Mouse (Mus musculus): ENCODE results near the gene Tnrc6a. TPM values are rescaled to one million over a fixed set of nuclear protein-coding genes. Genes with fewer than 3 reads are reported as not detected.

Gene Tnrc6a
- polyA plus RNA-seq (2012; fragmentation: generic; extraction: Trizol) = 15.8 TPM
- long read RNA-seq, experiment 1, partial matches to known transcripts = 4 of 4 reads
- long read RNA-seq, experiment 1, other reads (novel, unspliced or antisense) = 0 of 4 reads
- long read RNA-seq, experiment 2, full-length matches to known transcripts = 1 of 6 reads
- long read RNA-seq, experiment 2, partial matches to known transcripts = 4 of 6 reads
- long read RNA-seq, experiment 2, other reads (novel, unspliced or antisense) = 1 of 6 reads

GRCm38 (mm10) chr7:123123665-123124298, at the start of gene Tnrc6a:
Tnrc6a (plus strand) TSS chr7:123123885.
- Histone ChIP-seq H3K79me2 (ENCODE audit: control insufficient read depth, insufficient read depth) (peaks cover 50% of the 10 kb centered on the region), H3K27me3 (ENCODE audit: control insufficient read depth, insufficient read depth, insufficient read length) (no peaks in the 10 kb centered on the region), H3K4me3 (ENCODE audit: insufficient read depth, poor library complexity, severe bottlenecking) (peak within 1 kb of the TSS; percentile 80), H3K36me3 (ENCODE audit: control insufficient read depth, insufficient read depth) (peaks cover 29% of the 10 kb centered on the region), H3K79me3 (ENCODE audit: low read depth) (peaks cover 40% of the 10 kb centered on the region), H3ac (ENCODE audit: control insufficient read depth, insufficient read length, low read depth) (peak within 1 kb of the TSS; percentile 75)
- peak; percentile 12 for TF ChIP-seq MAX (IDR thresholded peaks at IDR 0.05)
- no peak for TF ChIP-seq CTCF (IDR thresholded peaks at IDR 0.05; ENCODE audit: control insufficient read depth, insufficient read depth, insufficient read length)
- TF ChIP-seq FOSL1 (IDR thresholded peaks at IDR 0.05; ENCODE audit: insufficient read depth, low read length, poor library complexity, severe bottlenecking) = no peak
- TF ChIP-seq CEBPB (IDR thresholded peaks at IDR 0.05; ENCODE audit: low read depth) = no peak
- no peak for TF ChIP-seq MYOD1 (IDR thresholded peaks at IDR 0.05; ENCODE audit: control insufficient read depth, insufficient read length, low read depth)
- TF ChIP-seq USF1 (IDR thresholded peaks at IDR 0.05; ENCODE audit: low read depth) = no peak
- TF ChIP-seq MYOG (IDR thresholded peaks at IDR 0.05; ENCODE audit: control insufficient read depth, extremely low read depth, insufficient read length) = no peak

GRCm38 (mm10) chr7:123082236-123082635, 41.4 kb upstream of the Tnrc6a start:
- Histone ChIP-seq H3K79me2 (ENCODE audit: control insufficient read depth, insufficient read depth) (no peaks in the 10 kb centered on the region), H3ac (ENCODE audit: control insufficient read depth, insufficient read length, low read depth) (no peak overlapping the region), H3K79me3 (ENCODE audit: low read depth) (no peaks in the 10 kb centered on the region), H3K27me3 (ENCODE audit: control insufficient read depth, insufficient read depth, insufficient read length) (no peaks in the 10 kb centered on the region), H3K36me3 (ENCODE audit: control insufficient read depth, insufficient read depth) (no peaks in the 10 kb centered on the region), H3K4me3 (ENCODE audit: insufficient read depth, poor library complexity, severe bottlenecking) (no peak overlapping the region)
- TF ChIP-seq MYOG (IDR thresholded peaks at IDR 0.05; ENCODE audit: control insufficient read depth, extremely low read depth, insufficient read length) (no peak), MYOD1 (IDR thresholded peaks at IDR 0.05; ENCODE audit: control insufficient read depth, insufficient read length, low read depth) (peak; percentile 32)

- no peaks in the 10 kb centered on the region for H3K27me3 ChIP-seq (ENCODE audit: control insufficient read depth, insufficient read depth, insufficient read length)
- TF ChIP-seq MYOD1 (IDR thresholded peaks at IDR 0.05; ENCODE audit: control insufficient read depth, insufficient read length, low read depth) (peak; percentile 35), CEBPB (IDR thresholded peaks at IDR 0.05; ENCODE audit: low read depth) (no peak)
- no peaks in the 10 kb centered on the region for H3K36me3 ChIP-seq (ENCODE audit: control insufficient read depth, insufficient read depth)
- H3K4me3 ChIP-seq (ENCODE audit: insufficient read depth, poor library complexity, severe bottlenecking) = no peak overlapping the region
- H3K79me3 ChIP-seq (ENCODE audit: low read depth) = no peaks in the 10 kb centered on the region
- peak overlapping the region; percentile 4 for H3ac ChIP-seq (ENCODE audit: control insufficient read depth, insufficient read length, low read depth)
- no peaks in the 10 kb centered on the region for H3K79me2 ChIP-seq (ENCODE audit: control insufficient read depth, insufficient read depth)
These were observed 40.1 kb upstream of the Tnrc6a start for GRCm38 (mm10) chr7:123083441-123084123.

- H3K27me3 ChIP-seq (ENCODE audit: control insufficient read depth, insufficient read depth, insufficient read length) = no peaks in the 10 kb centered on the region
- no peaks in the 10 kb centered on the region for H3K36me3 ChIP-seq (ENCODE audit: control insufficient read depth, insufficient read depth)
- TF ChIP-seq MYOD1 (IDR thresholded peaks at IDR 0.05; ENCODE audit: control insufficient read depth, insufficient read length, low read depth) = peak; percentile 49
- no peak for TF ChIP-seq MAX (IDR thresholded peaks at IDR 0.05)
- no peak overlapping the region for H3K4me3 ChIP-seq (ENCODE audit: insufficient read depth, poor library complexity, severe bottlenecking)
- H3K79me3 ChIP-seq (ENCODE audit: low read depth) = no peaks in the 10 kb centered on the region
- H3K79me2 ChIP-seq (ENCODE audit: control insufficient read depth, insufficient read depth) = no peaks in the 10 kb centered on the region
- no peak overlapping the region for H3ac ChIP-seq (ENCODE audit: control insufficient read depth, insufficient read length, low read depth)
These were observed 39.4 kb upstream of the Tnrc6a start for GRCm38 (mm10) chr7:123084180-123084691.

GRCm38 (mm10) chr7:123084708-123085107, 39.0 kb upstream of the Tnrc6a start:
- Histone ChIP-seq H3K36me3 (ENCODE audit: control insufficient read depth, insufficient read depth) (no peaks in the 10 kb centered on the region), H3K79me3 (ENCODE audit: low read depth) (no peaks in the 10 kb centered on the region), H3K4me3 (ENCODE audit: insufficient read depth, poor library complexity, severe bottlenecking) (no peak overlapping the region), H3K79me2 (ENCODE audit: control insufficient read depth, insufficient read depth) (no peaks in the 10 kb centered on the region), H3ac (ENCODE audit: control insufficient read depth, insufficient read length, low read depth) (no peak overlapping the region), H3K27me3 (ENCODE audit: control insufficient read depth, insufficient read depth, insufficient read length) (no peaks in the 10 kb centered on the region)
- TF ChIP-seq CEBPB (IDR thresholded peaks at IDR 0.05; ENCODE audit: low read depth) (no peak), CTCF (IDR thresholded peaks at IDR 0.05; ENCODE audit: control insufficient read depth, insufficient read depth, insufficient read length) (no peak), USF1 (IDR thresholded peaks at IDR 0.05; ENCODE audit: low read depth) (no peak), FOSL1 (IDR thresholded peaks at IDR 0.05; ENCODE audit: insufficient read depth, low read length, poor library complexity, severe bottlenecking) (no peak), MYOD1 (IDR thresholded peaks at IDR 0.05; ENCODE audit: control insufficient read depth, insufficient read length, low read depth) (no peak)

DNA sequence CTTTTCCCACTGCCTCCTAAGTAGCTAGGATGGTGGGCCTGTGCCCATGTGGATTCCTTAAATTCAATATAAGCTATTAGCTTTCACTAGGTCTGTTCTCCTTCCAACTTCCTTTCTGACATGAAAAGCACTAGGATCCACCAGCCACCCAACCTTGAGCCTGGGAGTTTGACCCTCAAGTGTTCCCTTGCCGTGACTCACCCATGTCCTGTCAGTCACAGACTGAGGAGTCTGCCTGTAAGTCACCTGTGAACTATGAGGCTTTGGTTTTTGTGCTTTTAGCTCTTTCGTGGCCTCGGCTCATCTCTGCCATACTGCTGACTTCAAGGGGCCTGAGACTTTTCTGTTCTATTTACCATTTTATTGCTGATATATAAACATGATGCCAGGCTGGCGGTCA, 34.8 kb upstream of the Tnrc6a start:
- TF ChIP-seq CTCF (IDR thresholded peaks at IDR 0.05; ENCODE audit: control insufficient read depth, insufficient read depth, insufficient read length) (no peak), FOSL1 (IDR thresholded peaks at IDR 0.05; ENCODE audit: insufficient read depth, low read length, poor library complexity, severe bottlenecking) (no peak), MAX (IDR thresholded peaks at IDR 0.05) (no peak), MYOD1 (IDR thresholded peaks at IDR 0.05; ENCODE audit: control insufficient read depth, insufficient read length, low read depth) (no peak), USF1 (IDR thresholded peaks at IDR 0.05; ENCODE audit: low read depth) (no peak), CEBPB (IDR thresholded peaks at IDR 0.05; ENCODE audit: low read depth) (no peak), MYOG (IDR thresholded peaks at IDR 0.05; ENCODE audit: control insufficient read depth, extremely low read depth, insufficient read length) (no peak)
- Histone ChIP-seq H3K79me3 (ENCODE audit: low read depth) (no peaks in the 10 kb centered on the region), H3K4me3 (ENCODE audit: insufficient read depth, poor library complexity, severe bottlenecking) (no peak overlapping the region), H3K27me3 (ENCODE audit: control insufficient read depth, insufficient read depth, insufficient read length) (no peaks in the 10 kb centered on the region), H3K36me3 (ENCODE audit: control insufficient read depth, insufficient read depth) (no peaks in the 10 kb centered on the region), H3ac (ENCODE audit: control insufficient read depth, insufficient read length, low read depth) (no peak overlapping the region), H3K79me2 (ENCODE audit: control insufficient read depth, insufficient read depth) (no peaks in the 10 kb centered on the region)

Data from C2C12 (cell line).